Mouse (Mus musculus) kidney, embryonic 14.5 days (tissue): ENCODE measurements around the gene Plxna2. TPM values are rescaled to one million over a fixed set of nuclear protein-coding genes. Genes with fewer than 3 reads are reported as not detected.
A peak's percentile ranks its signal among the peaks of the same experiment; 100 is the strongest.

ENCODE experiments used
- ATAC-seq: fragments of 200-750 bp; cut with Nextera tagmentation; 2 replicates; pipeline ENCODE4 v1.8.0; 2017; ENCODE audit warnings: moderate number of reproducible peaks, mild to moderate bottlenecking, moderate TSS enrichment, moderate library complexity; ENCODE audit not compliant: low FRiP score, low TSS enrichment
- H3K27ac ChIP-seq: fragments of 300-500 bp; sonication (generic); 2 replicates; pipeline ENCODE4 v1.5.1; 2014; ENCODE audit warnings: low read depth, mild to moderate bottlenecking, low read length, moderate library complexity, mixed read lengths
- H3K27me3 ChIP-seq: fragments of 300-500 bp; sonication (generic); 2 replicates; pipeline ENCODE4 v1.6.1; 2014; ENCODE audit warnings: mild to moderate bottlenecking, low read length; ENCODE audit not compliant: control insufficient read depth, insufficient read depth
- H3K36me3 ChIP-seq: fragments of 300-500 bp; sonication (generic); 2 replicates; pipeline ENCODE4 v1.6.1; 2014; ENCODE audit warnings: low read length, mixed read lengths; ENCODE audit not compliant: control insufficient read depth, insufficient read depth
- H3K4me1 ChIP-seq: fragments of 300-500 bp; sonication (generic); 2 replicates; pipeline ENCODE4 v1.6.1; 2014; ENCODE audit warnings: low read length, mixed read lengths; ENCODE audit not compliant: control insufficient read depth, insufficient read depth
- H3K4me2 ChIP-seq: fragments of 300-500 bp; sonication (generic); replicated peaks from 2 replicates; pipeline ENCODE4 v1.6.1; 2014; ENCODE audit warnings: low read depth, mild to moderate bottlenecking, low read length
- H3K4me3 ChIP-seq: fragments of 300-500 bp; sonication (generic); 2 replicates; pipeline ENCODE4 v1.5.1; 2014; ENCODE audit warnings: mild to moderate bottlenecking, low read length
- H3K9ac ChIP-seq: fragments of 300-500 bp; sonication (generic); 2 replicates; pipeline ENCODE4 v1.6.1; 2014; ENCODE audit warnings: low read depth, mild to moderate bottlenecking, low read length, moderate library complexity
- H3K9me3 ChIP-seq: fragments of 300-500 bp; sonication (generic); 2 replicates; pipeline ENCODE4 v1.6.1; 2016; ENCODE audit warnings: low read length; ENCODE audit not compliant: control insufficient read depth
- WGBS: fragments of 180-500 bp; shearing (Covaris S2); extraction: QIAGEN DNeasy Blood & Tissue Kit; methylation state at CpG from one replicate; pipeline ENCODE4 v1.1.7; 2014; 5-methylcytosine and 5-hydroxymethylcytosine counted together
- polyA plus RNA-seq: library from polyadenylated mRNA; unstranded; fragments of >200 nt; fragmentation: Nextera tagmentation; extraction: Ambion mirVana; gene quantifications from 2 replicates; pipeline ENCODE4 v1.2.1, GENCODE M21; 2014

Gene Plxna2
- 4.4 and 7.4 TPM in 2 replicates for polyA plus RNA-seq

GRCm38 (mm10) chr1:194617918-194618317 lies at the start of gene Plxna2:
Gene Plxna2, plus strand, starts transcription at chr1:194618218.
- 98% methylated on average over 2 of the region's 2 CpGs for WGBS
- H3K9ac ChIP-seq = no peak within 1 kb of the TSS
- no peak within 1 kb of the TSS for H3K27ac ChIP-seq

DNA sequence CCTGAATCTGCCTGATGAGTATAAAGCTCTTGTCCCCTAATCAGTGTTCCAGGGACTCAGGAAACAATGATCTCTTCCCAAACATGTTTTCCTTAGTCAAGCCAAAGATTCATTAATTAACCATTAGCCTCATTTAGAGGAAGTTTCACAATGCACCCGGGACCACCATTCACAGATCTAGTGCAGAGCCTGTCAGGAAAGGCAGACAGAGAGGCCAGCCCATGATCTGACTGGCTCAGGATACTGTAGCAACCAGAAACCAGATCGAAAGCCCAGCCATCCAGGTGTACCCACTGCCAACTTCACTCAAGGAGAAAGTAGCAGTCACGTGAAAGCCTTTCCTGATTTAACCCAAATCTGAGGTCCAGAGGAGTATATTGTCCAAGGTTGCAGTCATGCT lies 44.1 kb upstream of the Plxna2 start:
- H3K27me3 ChIP-seq = no peaks in the 10 kb centered on the region
- H3K4me1 ChIP-seq = no peaks in the 10 kb centered on the region
- no peaks in the 10 kb centered on the region for H3K36me3 ChIP-seq
- no peak overlapping the region for H3K4me3 ChIP-seq
- H3K9ac ChIP-seq = no peak overlapping the region
- WGBS = 79% methylated on average over 3 of the region's 3 CpGs
- ATAC-seq = no peak
- no peak overlapping the region for H3K27ac ChIP-seq
- no peak overlapping the region for H3K4me2 ChIP-seq
- H3K9me3 ChIP-seq = no peaks in the 10 kb centered on the region

More at GRCm38 (mm10) chr1:194617918-194618317, at the start of gene Plxna2:
- peak within 1 kb of the TSS; percentile 72 for H3K4me3 ChIP-seq
- ATAC-seq = no peak
- H3K9me3 ChIP-seq = no peaks in the 10 kb centered on the region
- no peaks in the 10 kb centered on the region for H3K36me3 ChIP-seq
- H3K4me1 ChIP-seq = peaks cover 15% of the 10 kb centered on the region
- H3K27me3 ChIP-seq = 0 out of 2 replicates have a peak, but pooled peaks cover 2% of the 10 kb centered on the region
- H3K4me2 ChIP-seq = peak within 1 kb of the TSS; percentile 92

DNA sequence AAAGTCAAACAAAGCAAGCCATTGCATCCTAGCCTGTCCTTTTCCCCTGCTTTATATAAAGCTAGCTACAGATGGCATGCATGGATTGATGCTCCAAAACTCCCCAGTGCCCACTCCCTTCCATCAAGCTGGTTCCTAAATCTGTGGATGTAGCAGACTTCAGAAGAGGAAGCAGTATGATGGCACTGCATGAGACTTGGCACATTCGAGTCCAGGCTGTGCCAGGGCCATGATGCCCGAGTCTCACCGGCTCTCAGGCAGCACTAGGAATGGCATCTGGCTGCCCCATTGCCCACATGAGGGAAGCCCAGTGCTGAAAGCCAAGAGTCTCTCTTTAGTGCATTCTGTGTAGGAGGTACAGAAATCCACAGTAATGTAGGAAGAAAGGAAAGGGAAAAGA lies 39.7 kb upstream of the Plxna2 start:
- Histone ChIP-seq H3K9ac (no peak overlapping the region), H3K27ac (no peak overlapping the region), H3K4me3 (no peak overlapping the region), H3K27me3 (no peaks in the 10 kb centered on the region), H3K4me1 (no peaks in the 10 kb centered on the region), H3K36me3 (no peaks in the 10 kb centered on the region), H3K4me2 (no peak overlapping the region), H3K9me3 (no peaks in the 10 kb centered on the region)
- 93% methylated on average over 3 of the region's 3 CpGs for WGBS
- no peak for ATAC-seq

DNA sequence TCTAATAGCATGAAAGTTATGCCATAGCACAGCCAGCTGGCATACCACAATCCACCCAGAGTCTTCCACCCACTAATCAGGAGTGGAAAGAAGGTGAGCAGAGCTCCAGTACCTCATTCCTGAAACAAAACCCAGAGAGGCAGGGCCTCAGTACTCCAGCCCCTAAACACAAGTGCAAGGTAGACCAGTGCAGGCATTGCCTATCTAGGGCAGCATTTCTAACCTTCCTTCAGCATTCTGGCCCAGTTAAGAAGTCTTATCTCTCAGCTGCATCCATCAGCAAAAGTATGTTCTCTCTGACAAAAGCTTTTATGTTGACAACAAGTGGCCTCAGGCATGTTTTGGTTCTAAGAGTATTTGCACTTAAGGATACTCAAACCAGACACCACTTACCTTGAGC lies 37.5 kb upstream of the Plxna2 start:
- H3K4me3 ChIP-seq = no peak overlapping the region
- H3K36me3 ChIP-seq = no peaks in the 10 kb centered on the region
- no peaks in the 10 kb centered on the region for H3K27me3 ChIP-seq
- no peak overlapping the region for H3K27ac ChIP-seq
- H3K9ac ChIP-seq = no peak overlapping the region
- H3K4me1 ChIP-seq = no peaks in the 10 kb centered on the region
- H3K9me3 ChIP-seq = no peaks in the 10 kb centered on the region
- ATAC-seq = no peak
- no peak overlapping the region for H3K4me2 ChIP-seq

DNA sequence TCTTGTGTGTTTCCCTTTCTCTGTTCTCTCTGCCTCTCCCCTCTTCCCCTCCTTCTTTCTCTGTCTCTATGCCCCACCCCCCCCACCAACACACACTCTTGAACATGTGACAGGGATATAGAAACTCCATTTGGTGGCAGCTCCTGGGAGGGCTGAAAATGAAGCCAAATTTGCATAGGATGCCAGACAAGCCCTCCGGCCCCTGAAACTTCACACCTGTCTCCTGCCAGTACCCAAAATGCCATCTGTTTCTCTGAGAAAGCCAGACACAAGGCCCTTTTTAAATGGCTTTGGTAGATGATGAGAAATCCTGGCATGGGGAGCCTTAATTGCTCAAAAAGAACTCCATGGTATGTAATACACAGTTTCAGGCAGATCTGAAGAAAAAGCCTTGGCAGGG lies 31.3 kb upstream of the Plxna2 start:
- Histone ChIP-seq H3K4me2 (no peak overlapping the region), H3K9ac (no peak overlapping the region), H3K9me3 (no peaks in the 10 kb centered on the region), H3K4me3 (no peak overlapping the region), H3K4me1 (peaks cover 3% of the 10 kb centered on the region; the same call in 1 of the 2 replicates), H3K27ac (no peak overlapping the region), H3K36me3 (no peaks in the 10 kb centered on the region), H3K27me3 (no peaks in the 10 kb centered on the region)
- no peak for ATAC-seq
- 59% methylated on average over 1 of the region's 1 CpGs for WGBS

DNA sequence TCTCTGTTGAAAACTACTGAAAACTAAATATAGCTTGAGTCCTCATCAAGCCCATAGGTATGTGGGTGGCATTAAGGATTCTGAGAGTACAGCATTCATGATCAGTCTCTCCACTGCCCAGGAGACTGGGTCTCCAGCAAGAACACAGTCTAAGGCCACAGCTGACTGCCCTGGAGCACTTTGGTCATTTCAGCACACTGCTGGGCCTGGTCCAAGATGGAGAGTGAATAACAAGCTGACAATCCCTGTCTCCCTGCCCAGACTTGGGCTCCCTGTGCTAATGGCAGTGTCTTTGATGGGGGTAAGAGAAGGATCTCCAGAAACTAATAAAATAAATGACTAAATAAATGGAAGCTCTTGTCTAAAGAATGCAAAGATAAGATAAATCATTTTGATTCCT lies 30.5 kb upstream of the Plxna2 start:
- Histone ChIP-seq H3K9me3 (no peaks in the 10 kb centered on the region), H3K27me3 (no peaks in the 10 kb centered on the region), H3K4me3 (no peak overlapping the region), H3K4me2 (no peak overlapping the region), H3K36me3 (no peaks in the 10 kb centered on the region), H3K9ac (no peak overlapping the region), H3K27ac (no peak overlapping the region), H3K4me1 (peaks cover 3% of the 10 kb centered on the region; the same call in 1 of the 2 replicates)
- ATAC-seq = peak; percentile 35; the same call in 1 of the 2 replicates

DNA sequence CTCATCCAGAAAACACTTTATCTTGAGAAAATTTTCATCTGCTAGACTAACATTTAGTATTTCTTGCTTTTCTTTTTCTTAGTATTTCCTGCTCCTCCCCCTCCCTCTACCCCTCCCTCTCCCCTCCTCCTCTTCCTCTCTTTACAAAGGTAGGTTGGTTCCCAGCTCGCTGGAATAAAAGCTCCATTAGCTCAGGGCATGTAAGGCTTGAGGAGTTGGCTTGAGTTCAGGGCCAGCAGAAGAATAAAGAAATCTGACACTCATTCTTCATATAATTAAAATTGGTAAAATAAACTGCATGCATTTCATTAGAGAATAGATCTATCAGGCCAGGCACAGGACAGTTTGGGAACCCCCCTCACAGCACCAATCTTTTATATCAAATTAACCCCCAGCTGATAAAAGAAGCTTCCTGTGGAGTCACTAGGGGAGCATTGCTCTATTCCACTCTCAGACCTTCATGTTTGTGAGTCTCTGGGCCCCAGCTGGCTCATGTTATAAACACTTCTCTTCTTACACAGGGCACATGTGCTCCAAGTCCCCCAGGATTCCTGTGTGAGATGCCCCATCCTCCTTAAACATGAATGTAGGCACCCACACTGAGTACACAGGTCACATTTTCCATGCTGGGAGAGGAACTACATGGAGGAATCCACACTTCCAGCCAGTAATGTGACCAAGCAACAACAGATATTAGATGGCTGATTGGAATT lies 29.9 kb upstream of the Plxna2 start:
- no peak for ATAC-seq
- no peak overlapping the region for H3K27ac ChIP-seq
- H3K27me3 ChIP-seq = no peaks in the 10 kb centered on the region
- H3K4me1 ChIP-seq = peaks cover 3% of the 10 kb centered on the region; the same call in 1 of the 2 replicates
- 13% methylated on average over 1 of the region's 1 CpGs for WGBS
- no peak overlapping the region for H3K9ac ChIP-seq
- H3K4me2 ChIP-seq = no peak overlapping the region
- no peak overlapping the region for H3K4me3 ChIP-seq
- H3K9me3 ChIP-seq = no peaks in the 10 kb centered on the region
- no peaks in the 10 kb centered on the region for H3K36me3 ChIP-seq

GRCm38 (mm10) chr1:194588711-194589451 lies 29.1 kb upstream of the Plxna2 start:
- Histone ChIP-seq H3K4me1 (peaks cover 3% of the 10 kb centered on the region; the same call in 1 of the 2 replicates), H3K27me3 (no peaks in the 10 kb centered on the region), H3K4me2 (no peak overlapping the region), H3K9ac (no peak overlapping the region), H3K9me3 (no peaks in the 10 kb centered on the region), H3K36me3 (no peaks in the 10 kb centered on the region), H3K4me3 (no peak overlapping the region), H3K27ac (no peak overlapping the region)
- 46% methylated on average over 1 of the region's 1 CpGs for WGBS
- ATAC-seq = no peak

DNA sequence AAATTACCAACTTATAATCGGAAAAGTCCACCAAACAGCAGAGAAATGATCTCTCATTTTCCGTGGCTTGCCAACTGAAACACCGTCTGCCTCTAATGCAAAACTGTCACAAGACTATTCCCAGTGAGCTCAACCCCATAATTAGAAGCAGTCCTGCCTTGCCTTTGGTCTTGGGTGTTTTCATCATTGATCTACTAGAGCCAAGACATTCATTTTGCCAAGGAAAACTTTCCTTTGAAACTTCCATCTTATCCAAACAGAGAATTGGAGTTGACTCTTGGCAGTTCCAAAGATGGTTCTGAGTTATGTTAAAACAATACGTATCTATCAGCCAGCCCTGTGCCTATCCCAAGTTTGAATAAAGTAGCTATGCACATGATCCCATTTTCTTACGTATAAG lies 24.9 kb upstream of the Plxna2 start:
- Histone ChIP-seq H3K4me3 (no peak overlapping the region), H3K9ac (no peak overlapping the region), H3K4me1 (peaks cover 3% of the 10 kb centered on the region; the same call in 1 of the 2 replicates), H3K9me3 (no peaks in the 10 kb centered on the region), H3K27ac (no peak overlapping the region), H3K36me3 (no peaks in the 10 kb centered on the region), H3K4me2 (no peak overlapping the region), H3K27me3 (no peaks in the 10 kb centered on the region)
- WGBS = 77% methylated on average over 5 of the region's 5 CpGs
- no peak for ATAC-seq
